Mouse (Mus musculus): ENCODE measurements at regions not wholly inside any gene's neighbourhood (a gene's known extent, or its start where the extent isn't known, plus 50 kb on each side); places are given as distances from the start of the nearest gene placed in this dataset.

DNA sequence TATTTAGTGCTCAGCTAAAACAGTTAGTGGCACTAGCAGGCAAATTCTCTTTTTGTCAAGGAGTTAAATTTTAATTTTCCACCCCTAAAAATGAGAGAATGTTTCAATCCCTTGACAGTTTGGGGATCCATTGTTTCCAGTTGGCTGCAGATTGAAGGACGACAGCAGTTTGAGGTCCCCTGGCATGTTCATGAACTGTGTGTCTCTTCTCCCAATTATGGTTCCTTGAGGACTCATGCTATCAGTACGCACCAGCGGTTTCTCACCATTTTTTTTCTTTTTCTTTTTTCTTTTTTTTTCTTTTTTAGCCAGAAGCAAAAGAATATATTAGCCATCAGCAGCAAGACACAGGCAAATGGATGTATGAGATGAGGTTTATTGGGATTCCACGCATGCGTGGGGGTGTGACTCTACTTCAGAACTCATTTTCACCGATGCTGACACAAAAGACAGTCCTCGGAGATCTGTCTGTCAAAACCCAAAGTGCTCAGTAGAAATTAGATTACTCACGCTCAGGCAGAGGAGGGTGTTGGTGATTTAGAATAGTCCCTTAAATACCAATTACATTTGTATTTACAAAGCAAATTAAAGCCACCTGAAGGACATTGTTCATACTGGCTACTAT lies 157.8 kb upstream of the Arrdc4 start:
- H3K9ac ChIP-seq (replicated peaks; ENCODE audit: low read depth, low read length), result no peak overlapping the region
- no peaks in the 10 kb centered on the region for H3K9me3 ChIP-seq (ENCODE audit: control insufficient read depth, low read length)
- H3K4me2 ChIP-seq (ENCODE audit: low read length), result no peak overlapping the region
- no peaks in the 10 kb centered on the region for H3K36me3 ChIP-seq (ENCODE audit: control insufficient read depth, insufficient read depth)
- peaks cover 11% of the 10 kb centered on the region for H3K4me1 ChIP-seq (replicated peaks; ENCODE audit: control insufficient read depth, insufficient read depth, low read length)
- H3K27ac ChIP-seq (ENCODE audit: low read length), result no peak overlapping the region
- no peak overlapping the region for H3K4me3 ChIP-seq (replicated peaks; ENCODE audit: low read length)
- no peaks in the 10 kb centered on the region for H3K27me3 ChIP-seq (replicated peaks; ENCODE audit: control insufficient read depth, insufficient read depth, low read length)
- peak; percentile 30; the same call in 1 of the 2 replicates for ATAC-seq
- 20% methylated on average over 8 of the region's 8 CpGs for WGBS

DNA sequence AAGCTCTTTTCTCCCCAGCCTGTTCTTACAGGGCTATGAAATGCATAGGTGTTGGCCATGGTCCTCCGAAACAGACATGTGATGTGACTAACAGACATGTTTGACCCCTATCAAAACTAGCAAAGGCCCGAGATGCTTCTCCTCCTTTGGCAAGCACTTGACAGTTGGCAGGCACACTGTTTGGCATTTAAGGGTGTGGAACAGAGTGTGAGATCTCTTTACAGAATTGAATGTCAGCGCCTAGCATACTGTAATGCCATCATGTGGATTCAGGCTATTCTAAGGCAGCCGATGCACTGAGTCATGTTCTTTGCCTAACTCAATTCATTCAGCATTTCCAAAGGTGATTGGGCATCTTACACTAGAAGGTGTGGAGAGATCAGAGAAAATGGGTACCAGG lies 156.8 kb upstream of the Arrdc4 start:
- Histone ChIP-seq H3K27ac (ENCODE audit: low read length) (no peak overlapping the region), H3K9ac (replicated peaks; ENCODE audit: low read depth, low read length) (no peak overlapping the region), H3K27me3 (replicated peaks; ENCODE audit: control insufficient read depth, insufficient read depth, low read length) (no peaks in the 10 kb centered on the region), H3K4me1 (replicated peaks; ENCODE audit: control insufficient read depth, insufficient read depth, low read length) (peaks cover 11% of the 10 kb centered on the region), H3K4me2 (ENCODE audit: low read length) (no peak overlapping the region), H3K4me3 (replicated peaks; ENCODE audit: low read length) (no peak overlapping the region), H3K36me3 (ENCODE audit: control insufficient read depth, insufficient read depth) (no peaks in the 10 kb centered on the region), H3K9me3 (ENCODE audit: control insufficient read depth, low read length) (no peaks in the 10 kb centered on the region)
- whole genome bisulfite sequencing, result 60% methylated on average over 4 of the region's 4 CpGs
- ATAC-seq, result no peak; the same call in 1 of the 2 replicates

DNA sequence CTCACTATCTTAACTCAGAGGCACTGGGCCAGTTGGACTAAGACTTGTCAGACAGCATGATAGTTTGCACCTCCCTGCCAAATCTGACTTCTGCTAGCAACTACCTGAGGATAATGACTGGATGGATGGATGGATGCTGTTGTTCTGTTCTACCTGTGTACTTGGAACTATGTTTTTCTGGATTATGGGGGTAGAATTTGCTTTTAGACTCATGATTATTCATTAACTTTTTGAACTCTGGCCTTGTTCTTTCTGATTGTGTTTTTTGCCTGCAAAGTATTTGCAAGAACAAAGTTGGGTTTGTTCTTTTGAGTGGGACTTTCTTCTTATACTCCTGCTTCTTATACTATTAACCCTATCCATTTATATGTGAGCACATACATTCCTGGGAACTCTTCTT lies 137.1 kb upstream of the Arrdc4 start:
- H3K27ac ChIP-seq (ENCODE audit: low read length), result no peak overlapping the region
- H3K9me3 ChIP-seq (ENCODE audit: control insufficient read depth, low read length), result no peaks in the 10 kb centered on the region
- ATAC-seq, result no peak
- H3K4me3 ChIP-seq (replicated peaks; ENCODE audit: low read length), result no peak overlapping the region
- no peak overlapping the region for H3K9ac ChIP-seq (replicated peaks; ENCODE audit: low read depth, low read length)
- no peaks in the 10 kb centered on the region for H3K36me3 ChIP-seq (ENCODE audit: control insufficient read depth, insufficient read depth)
- no peaks in the 10 kb centered on the region for H3K4me1 ChIP-seq (replicated peaks; ENCODE audit: control insufficient read depth, insufficient read depth, low read length)
- H3K27me3 ChIP-seq (replicated peaks; ENCODE audit: control insufficient read depth, insufficient read depth, low read length), result no peaks in the 10 kb centered on the region
- no peak overlapping the region for H3K4me2 ChIP-seq (ENCODE audit: low read length)

DNA sequence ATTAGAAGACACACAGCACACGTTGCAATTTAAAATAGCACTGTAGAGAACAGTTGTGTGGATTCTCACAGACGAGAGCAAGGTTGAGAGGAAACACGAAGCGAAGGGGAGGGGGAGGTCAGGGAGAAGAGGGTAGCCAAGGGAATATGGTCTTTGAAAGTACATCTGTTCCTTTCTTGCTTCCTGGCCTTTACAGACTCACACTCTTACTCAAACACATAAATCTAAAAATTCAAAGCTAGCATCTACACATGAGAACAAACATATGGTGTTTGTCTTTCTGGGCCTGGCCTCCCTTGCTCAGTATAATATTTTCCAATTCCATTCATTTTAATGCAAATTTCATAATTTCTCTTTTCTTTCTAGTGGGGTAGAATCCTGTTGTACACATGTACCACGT lies 124.0 kb upstream of the Arrdc4 start:
- no peaks in the 10 kb centered on the region for H3K27me3 ChIP-seq (replicated peaks; ENCODE audit: control insufficient read depth, insufficient read depth, low read length)
- ATAC-seq, result peak; percentile 38; the same call in 1 of the 2 replicates
- H3K36me3 ChIP-seq (ENCODE audit: control insufficient read depth, insufficient read depth), result no peaks in the 10 kb centered on the region
- no peak overlapping the region for H3K9ac ChIP-seq (replicated peaks; ENCODE audit: low read depth, low read length)
- no peak overlapping the region for H3K4me3 ChIP-seq (replicated peaks; ENCODE audit: low read length)
- H3K4me1 ChIP-seq (replicated peaks; ENCODE audit: control insufficient read depth, insufficient read depth, low read length), result no peaks in the 10 kb centered on the region
- 47% methylated on average over 5 of the region's 5 CpGs for WGBS
- H3K9me3 ChIP-seq (ENCODE audit: control insufficient read depth, low read length), result no peaks in the 10 kb centered on the region
- H3K4me2 ChIP-seq (ENCODE audit: low read length), result no peak overlapping the region
- H3K27ac ChIP-seq (ENCODE audit: low read length), result no peak overlapping the region

DNA sequence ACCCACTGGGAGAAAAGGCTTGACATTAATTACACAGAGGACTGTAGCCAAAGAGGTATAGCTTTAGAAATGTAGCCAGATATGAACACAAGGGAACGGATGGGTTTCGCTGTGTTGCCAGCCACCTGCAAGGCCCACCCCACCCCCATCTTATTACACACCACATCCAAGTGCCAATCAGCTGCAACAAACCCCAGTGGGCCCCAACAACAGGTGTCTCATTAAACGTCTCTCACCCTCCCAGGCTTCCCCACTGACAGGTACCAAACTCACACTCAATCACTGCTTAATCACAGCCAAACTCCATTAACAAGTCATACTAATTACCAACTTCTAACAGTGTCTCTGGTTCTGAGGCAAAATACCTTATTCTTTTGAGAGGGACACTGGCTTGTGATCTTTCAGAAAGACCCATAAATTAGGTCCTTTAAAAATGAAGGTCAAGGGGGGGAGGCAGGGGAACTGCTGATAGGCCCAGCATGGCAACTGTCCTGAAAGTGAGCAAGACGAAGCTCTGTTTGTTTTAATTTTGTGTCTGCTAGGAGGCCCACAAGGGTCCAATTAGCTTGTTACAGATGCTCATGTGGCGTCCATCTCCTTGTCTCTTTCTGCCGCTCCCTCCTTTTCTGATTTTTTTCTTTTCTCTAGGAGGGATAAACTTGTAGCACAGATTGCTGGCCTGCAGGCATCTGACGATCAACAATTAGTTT lies 115.4 kb upstream of the Arrdc4 start:
- H3K4me3 ChIP-seq (replicated peaks; ENCODE audit: low read length), result no peak overlapping the region
- H3K4me1 ChIP-seq (replicated peaks; ENCODE audit: control insufficient read depth, insufficient read depth, low read length), result peaks cover 3% of the 10 kb centered on the region; the same call in 1 of the 2 replicates
- H3K4me2 ChIP-seq (ENCODE audit: low read length), result no peak overlapping the region
- no peak overlapping the region for H3K27ac ChIP-seq (ENCODE audit: low read length)
- 23% methylated on average over 7 of the region's 7 CpGs for WGBS
- no peaks in the 10 kb centered on the region for H3K9me3 ChIP-seq (ENCODE audit: control insufficient read depth, low read length)
- H3K27me3 ChIP-seq (replicated peaks; ENCODE audit: control insufficient read depth, insufficient read depth, low read length), result no peaks in the 10 kb centered on the region
- no peak overlapping the region for H3K9ac ChIP-seq (replicated peaks; ENCODE audit: low read depth, low read length)
- peak; percentile 87 for ATAC-seq
- no peaks in the 10 kb centered on the region for H3K36me3 ChIP-seq (ENCODE audit: control insufficient read depth, insufficient read depth)

DNA sequence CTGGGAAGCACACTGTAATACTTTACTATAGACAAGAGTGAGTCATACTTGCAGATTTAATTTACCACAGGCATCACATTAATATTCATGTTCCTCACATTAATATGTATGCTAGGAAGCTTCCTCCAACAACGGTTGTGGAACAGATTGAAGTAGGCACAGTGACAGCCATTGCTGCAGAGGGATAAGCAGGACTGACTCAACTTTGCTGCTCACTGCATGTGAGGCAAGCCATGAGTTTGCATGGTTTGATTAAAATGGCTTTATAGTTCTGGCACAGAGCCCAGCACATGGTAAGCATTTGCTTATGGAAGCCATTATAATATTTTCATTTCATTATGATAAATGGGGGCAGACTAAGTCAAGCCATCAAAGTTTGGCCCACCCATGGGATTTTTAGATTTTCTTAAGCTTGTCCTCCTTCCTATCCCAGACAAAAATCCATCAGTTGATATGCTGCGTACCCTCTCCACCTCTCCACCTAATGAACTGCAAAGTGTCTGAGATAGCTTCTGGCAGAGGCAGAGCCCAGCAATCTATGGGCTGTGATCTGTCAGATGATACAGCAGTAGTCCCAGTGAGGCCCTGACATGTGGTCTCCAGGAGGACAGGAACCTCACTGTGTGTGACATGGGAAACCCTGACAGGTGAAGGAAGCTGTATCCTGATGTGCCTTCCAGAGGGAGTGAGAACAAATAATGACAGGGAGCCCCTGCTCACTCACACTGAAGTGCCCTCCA lies 109.6 kb upstream of the Arrdc4 start:
- no peak overlapping the region for H3K9ac ChIP-seq (replicated peaks; ENCODE audit: low read depth, low read length)
- no peaks in the 10 kb centered on the region for H3K36me3 ChIP-seq (ENCODE audit: control insufficient read depth, insufficient read depth)
- 41% methylated on average over 2 of the region's 2 CpGs for WGBS
- ATAC-seq, result peak; percentile 98
- 0 out of 2 replicates have a peak overlapping the region, but pooled peaks have one; percentile 0 for H3K27ac ChIP-seq (ENCODE audit: low read length)
- no peaks in the 10 kb centered on the region for H3K9me3 ChIP-seq (ENCODE audit: control insufficient read depth, low read length)
- H3K27me3 ChIP-seq (replicated peaks; ENCODE audit: control insufficient read depth, insufficient read depth, low read length), result no peaks in the 10 kb centered on the region
- peaks cover 5% of the 10 kb centered on the region; the same call in 1 of the 2 replicates for H3K4me1 ChIP-seq (replicated peaks; ENCODE audit: control insufficient read depth, insufficient read depth, low read length)
- no peak overlapping the region for H3K4me2 ChIP-seq (ENCODE audit: low read length)
- H3K4me3 ChIP-seq (replicated peaks; ENCODE audit: low read length), result no peak overlapping the region

DNA sequence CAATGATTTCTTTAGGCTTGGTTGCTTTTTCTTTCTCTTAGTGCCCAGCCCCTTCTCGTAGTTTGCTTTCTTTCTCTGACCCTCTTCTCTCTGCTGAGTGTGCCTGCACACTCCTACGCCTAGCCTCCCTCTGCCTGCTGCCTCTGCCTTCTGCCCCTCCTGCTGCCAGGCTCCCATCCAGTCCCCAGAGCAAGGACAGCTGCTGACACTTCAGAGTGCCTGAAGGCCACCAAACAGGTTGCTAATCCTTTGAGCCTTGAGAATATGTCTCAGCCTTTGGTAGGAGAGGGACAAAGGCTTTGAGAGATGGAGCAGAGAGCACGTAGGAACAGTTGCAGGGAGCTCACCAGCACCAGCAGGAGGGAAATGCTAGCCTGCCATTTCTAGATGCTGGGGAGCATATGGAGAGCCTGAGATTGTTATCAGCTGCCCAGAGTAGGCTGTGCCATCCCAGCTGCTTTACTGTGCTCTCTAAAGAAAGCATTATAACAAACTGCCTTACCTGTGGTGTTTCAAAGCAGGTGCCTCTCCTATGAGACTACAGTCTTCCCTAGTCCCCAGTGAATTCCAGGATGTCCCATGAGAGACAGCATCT lies 103.0 kb upstream of the Arrdc4 start:
- no peak overlapping the region for H3K4me2 ChIP-seq (ENCODE audit: low read length)
- H3K4me1 ChIP-seq (replicated peaks; ENCODE audit: control insufficient read depth, insufficient read depth, low read length), result no peaks in the 10 kb centered on the region
- no peak overlapping the region for H3K4me3 ChIP-seq (replicated peaks; ENCODE audit: low read length)
- no peaks in the 10 kb centered on the region for H3K9me3 ChIP-seq (ENCODE audit: control insufficient read depth, low read length)
- no peaks in the 10 kb centered on the region for H3K27me3 ChIP-seq (replicated peaks; ENCODE audit: control insufficient read depth, insufficient read depth, low read length)
- no peaks in the 10 kb centered on the region for H3K36me3 ChIP-seq (ENCODE audit: control insufficient read depth, insufficient read depth)
- no peak overlapping the region for H3K9ac ChIP-seq (replicated peaks; ENCODE audit: low read depth, low read length)
- peak; percentile 67 for ATAC-seq
- H3K27ac ChIP-seq (ENCODE audit: low read length), result peak overlapping the region; percentile 21; the same call in 1 of the 2 replicates
- 34% methylated on average over 3 of the region's 3 CpGs for WGBS

DNA sequence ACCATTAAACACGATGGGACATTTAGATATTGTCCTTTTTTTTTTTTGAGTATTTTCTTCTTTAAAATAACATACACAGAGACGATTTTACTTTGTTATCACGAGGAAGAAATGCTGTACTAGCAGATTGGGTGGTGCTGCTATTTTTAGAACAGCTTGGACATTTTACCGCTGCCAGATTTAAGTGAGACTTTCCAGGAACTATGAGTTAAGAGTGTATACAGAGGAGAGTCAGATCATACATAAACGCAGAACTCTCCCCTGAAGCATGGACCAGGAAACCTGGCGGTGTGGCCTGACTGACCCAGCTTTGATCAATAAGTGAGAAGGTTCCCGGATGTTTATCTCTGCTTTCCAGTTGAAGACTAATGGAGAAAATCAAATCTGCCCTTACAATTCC lies 95.6 kb upstream of the Arrdc4 start:
- no peak for ATAC-seq
- no peaks in the 10 kb centered on the region for H3K36me3 ChIP-seq (ENCODE audit: control insufficient read depth, insufficient read depth)
- H3K4me3 ChIP-seq (replicated peaks; ENCODE audit: low read length), result no peak overlapping the region
- H3K27me3 ChIP-seq (replicated peaks; ENCODE audit: control insufficient read depth, insufficient read depth, low read length), result no peaks in the 10 kb centered on the region
- H3K4me2 ChIP-seq (ENCODE audit: low read length), result no peak overlapping the region
- H3K4me1 ChIP-seq (replicated peaks; ENCODE audit: control insufficient read depth, insufficient read depth, low read length), result no peaks in the 10 kb centered on the region
- no peak overlapping the region for H3K27ac ChIP-seq (ENCODE audit: low read length)
- H3K9ac ChIP-seq (replicated peaks; ENCODE audit: low read depth, low read length), result no peak overlapping the region
- no peaks in the 10 kb centered on the region for H3K9me3 ChIP-seq (ENCODE audit: control insufficient read depth, low read length)
- WGBS, result 77% methylated on average over 7 of the region's 7 CpGs

DNA sequence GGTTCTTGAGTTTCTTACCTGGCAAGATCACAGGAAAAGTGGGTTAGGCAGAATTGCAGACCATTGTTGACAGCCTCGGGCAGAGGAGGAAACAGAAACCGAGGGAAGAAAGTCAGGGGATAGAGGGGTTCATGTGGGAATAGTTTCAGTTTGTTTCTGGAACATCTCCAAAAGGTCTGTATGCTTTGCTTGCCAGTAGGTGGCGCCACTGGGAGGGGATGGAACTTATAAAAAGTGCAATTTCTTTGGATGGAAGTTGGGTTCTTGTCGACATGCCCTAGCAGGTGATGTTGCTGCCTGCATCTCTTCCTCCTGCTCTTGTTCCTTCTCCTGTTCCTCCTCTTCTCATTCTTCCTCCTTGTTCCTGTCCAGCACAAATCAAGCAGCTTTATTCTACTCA lies 94.3 kb upstream of the Arrdc4 start:
- Histone ChIP-seq H3K9ac (replicated peaks; ENCODE audit: low read depth, low read length) (no peak overlapping the region), H3K27me3 (replicated peaks; ENCODE audit: control insufficient read depth, insufficient read depth, low read length) (no peaks in the 10 kb centered on the region), H3K4me1 (replicated peaks; ENCODE audit: control insufficient read depth, insufficient read depth, low read length) (no peaks in the 10 kb centered on the region), H3K27ac (ENCODE audit: low read length) (no peak overlapping the region), H3K4me3 (replicated peaks; ENCODE audit: low read length) (no peak overlapping the region), H3K4me2 (ENCODE audit: low read length) (no peak overlapping the region), H3K9me3 (ENCODE audit: control insufficient read depth, low read length) (no peaks in the 10 kb centered on the region), H3K36me3 (ENCODE audit: control insufficient read depth, insufficient read depth) (no peaks in the 10 kb centered on the region)
- no peak for ATAC-seq
- WGBS, result 53% methylated on average over 4 of the region's 4 CpGs

All from forebrain, embryonic 16.5 days (tissue).